Mouse (Mus musculus) kidney, adult 10 weeks (tissue): ENCODE results near the gene Dync1i2. TPM values are rescaled to one million over a fixed set of nuclear protein-coding genes. Genes with fewer than 3 reads are reported as not detected.

Source experiments
- polyA plus RNA-seq: library from polyadenylated mRNA; stranded (reverse); fragments of 350-450 nt; fragmentation: Illumina TruSeq; extraction: RNeasy Lipid Tissue Mini Kit (QIAGEN cat#74804); gene quantifications from one replicate; pipeline ENCODE4 v1.2.3, GENCODE M21; 2014; ENCODE audit warnings: low read depth, low replicate concordance

Dync1i2 gene
- 166 TPM for polyA plus RNA-seq

DNA sequence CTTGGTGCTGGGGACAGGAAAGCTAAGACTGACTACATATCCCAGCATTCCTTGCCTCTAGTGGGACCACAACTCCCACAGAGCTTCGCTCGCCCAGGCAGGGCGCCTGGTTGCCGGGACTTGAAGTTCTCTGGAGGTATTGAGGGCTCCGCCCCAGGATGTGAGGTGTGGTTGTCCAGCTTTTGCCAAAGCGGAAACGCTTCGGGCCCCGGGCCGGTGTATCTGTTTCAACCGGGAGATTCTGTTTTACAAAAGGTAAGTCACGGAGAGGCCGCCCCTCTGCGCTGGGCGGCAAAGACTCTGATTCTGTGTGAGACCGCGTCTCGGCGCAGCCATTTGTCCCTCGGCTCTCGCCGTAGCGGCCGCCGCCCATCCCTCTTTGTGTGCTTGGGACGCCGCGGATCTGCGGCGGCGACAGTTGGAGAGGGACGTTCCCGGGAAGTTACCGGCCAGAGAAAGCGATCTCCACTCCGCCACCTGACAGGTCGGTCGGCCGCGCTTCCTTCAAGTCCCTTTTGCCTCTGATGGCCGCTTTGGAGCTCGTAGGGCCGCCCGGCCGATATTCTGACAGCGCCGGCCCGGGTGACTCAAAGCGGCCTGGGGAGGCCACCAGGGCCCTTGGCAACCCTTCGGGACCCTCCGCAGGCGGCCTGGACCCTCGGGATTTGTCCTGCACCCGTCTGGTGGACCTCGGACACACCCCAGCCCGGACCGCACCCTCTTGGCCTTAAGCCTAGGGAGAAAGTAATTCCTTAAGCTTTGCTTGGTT, at the start of gene Dync1i2:
Dync1i2 (plus strand) TSS at position 116 of the 769 bp plus-strand sequence.

Other genes with a start within 250 kb of the Dync1i2 start
- 17.9 TPM for gene Dcaf17, start 156.4 kb upstream of the Dync1i2 start, polyA plus RNA-seq
- 34.1 TPM for gene Mettl8, start 156.1 kb upstream of the Dync1i2 start, polyA plus RNA-seq
- 0.93 TPM for gene Cybrd1, start 93.8 kb upstream of the Dync1i2 start, polyA plus RNA-seq
- 28.0 TPM for gene Slc25a12, start 156.0 kb downstream of the Dync1i2 start, polyA plus RNA-seq
- 90.9 TPM for gene Hat1, start 177.3 kb downstream of the Dync1i2 start, polyA plus RNA-seq
- 26.7 TPM for gene Metap1d, start 241.6 kb downstream of the Dync1i2 start, polyA plus RNA-seq